Mouse (Mus musculus) ES-E14 (cell line): ENCODE data around the gene Gm8909.

Experiments
- CHD2 ChIP-seq: IDR thresholded peaks from 2 replicates; pipeline ENCODE4 v1.6.1; 2014; ENCODE audit warnings: mild to moderate bottlenecking, low read depth, low read length, inconsistent platforms
- HCFC1 ChIP-seq: IDR thresholded peaks from 2 replicates; pipeline ENCODE4 v1.6.1; 2012; ENCODE audit warnings: low read length, inconsistent platforms, borderline replicate concordance; ENCODE audit not compliant: insufficient read depth
- MAFK ChIP-seq: IDR thresholded peaks from 2 replicates; pipeline ENCODE4 v1.6.1; 2014; ENCODE audit warnings: mild to moderate bottlenecking, low read depth, low read length, inconsistent platforms; ENCODE audit not compliant: insufficient read depth
- ZC3H11A ChIP-seq: IDR thresholded peaks from 2 replicates; pipeline ENCODE4 v1.6.1; 2012; ENCODE audit warnings: low read depth, mild to moderate bottlenecking, inconsistent platforms, low read length, borderline replicate concordance

DNA sequence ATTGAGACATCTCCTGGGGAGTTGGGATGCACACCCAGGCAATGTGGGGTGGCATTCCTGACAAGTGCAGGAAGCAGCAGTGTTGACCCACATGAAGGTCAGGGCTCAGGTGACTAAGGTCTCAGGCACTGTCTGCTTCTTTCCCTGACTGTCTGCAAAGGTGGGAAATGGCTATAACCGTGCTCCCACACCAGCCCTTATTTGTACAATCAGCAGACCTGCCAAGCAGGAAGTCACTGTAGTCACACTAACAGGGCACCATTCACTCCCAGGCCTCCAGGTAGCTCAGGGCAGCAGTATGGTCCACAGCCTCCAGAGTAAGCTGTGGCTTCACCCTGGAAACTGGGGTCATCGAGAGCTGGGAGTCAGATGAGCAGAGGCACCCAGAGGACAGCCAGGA lies 24.0 kb upstream of the Gm8909 start:
- TF ChIP-seq ZC3H11A (no peak), CHD2 (no peak), MAFK (no peak), HCFC1 (no peak)
